Mouse (Mus musculus) embryonic facial prominence, embryonic 12.5 days (tissue): ENCODE results near the gene Ltbp4. TPM values are rescaled to one million over a fixed set of nuclear protein-coding genes. Genes with fewer than 3 reads are reported as not detected.

Source experiments
- ATAC-seq: fragments of 200-750 bp; cut with Nextera tagmentation; 2 replicates; pipeline ENCODE4 v1.8.0; 2017; ENCODE audit not compliant: insufficient number of reproducible peaks, insufficient read depth, low FRiP score, low TSS enrichment
- H3K27ac ChIP-seq: fragments of 300-500 bp; sonication (generic); 2 replicates; pipeline ENCODE4 v1.5.1; 2016; ENCODE audit warnings: mild to moderate bottlenecking
- H3K27me3 ChIP-seq: fragments of 300-500 bp; sonication (generic); 2 replicates; pipeline ENCODE4 v1.6.1; 2016; ENCODE audit warnings: mild to moderate bottlenecking, moderate library complexity
- H3K36me3 ChIP-seq: fragments of 300-500 bp; sonication (generic); 2 replicates; pipeline ENCODE4 v1.6.1; 2016; ENCODE audit warnings: mild to moderate bottlenecking
- H3K4me1 ChIP-seq: fragments of 300-500 bp; sonication (generic); 2 replicates; pipeline ENCODE4 v1.6.1; 2016
- H3K4me2 ChIP-seq: fragments of 300-500 bp; sonication (generic); replicated peaks from 2 replicates; pipeline ENCODE4 v1.6.1; 2016; ENCODE audit warnings: mild to moderate bottlenecking, moderate library complexity
- H3K4me3 ChIP-seq: fragments of 300-500 bp; sonication (generic); 2 replicates; pipeline ENCODE4 v1.5.1; 2016; ENCODE audit warnings: mild to moderate bottlenecking
- H3K9ac ChIP-seq: fragments of 300-500 bp; sonication (generic); 2 replicates; pipeline ENCODE4 v1.6.1; 2016; ENCODE audit warnings: mild to moderate bottlenecking, moderate library complexity
- H3K9me3 ChIP-seq: fragments of 300-500 bp; sonication (generic); 2 replicates; pipeline ENCODE4 v1.6.1; 2016; ENCODE audit warnings: mild to moderate bottlenecking, moderate library complexity
- WGBS: fragments of 180-500 bp; shearing (Covaris S2); methylation state at CpG from one replicate; pipeline ENCODE4 v1.1.7; 2016; 5-methylcytosine and 5-hydroxymethylcytosine counted together
- polyA plus RNA-seq: library from polyadenylated mRNA; unstranded; fragments of >200 nt; fragmentation: Nextera tagmentation; extraction: Ambion mirVana; gene quantifications from 2 replicates; pipeline ENCODE4 v1.2.1, GENCODE M21; 2016

Ltbp4 gene
- polyA plus RNA-seq, 1 experiment from 2014 or later, result 16.8 TPM

- WGBS, result 10% methylated on average over 11 of the region's 11 CpGs
- Histone ChIP-seq H3K4me2 (peak overlapping the region; percentile 36), H3K4me3 (peak overlapping the region; percentile 19; the same call in 1 of the 2 replicates)
Observed at GRCm38 (mm10) chr7:27367976-27368375, 30.5 kb upstream of the Ltbp4 start.

DNA sequence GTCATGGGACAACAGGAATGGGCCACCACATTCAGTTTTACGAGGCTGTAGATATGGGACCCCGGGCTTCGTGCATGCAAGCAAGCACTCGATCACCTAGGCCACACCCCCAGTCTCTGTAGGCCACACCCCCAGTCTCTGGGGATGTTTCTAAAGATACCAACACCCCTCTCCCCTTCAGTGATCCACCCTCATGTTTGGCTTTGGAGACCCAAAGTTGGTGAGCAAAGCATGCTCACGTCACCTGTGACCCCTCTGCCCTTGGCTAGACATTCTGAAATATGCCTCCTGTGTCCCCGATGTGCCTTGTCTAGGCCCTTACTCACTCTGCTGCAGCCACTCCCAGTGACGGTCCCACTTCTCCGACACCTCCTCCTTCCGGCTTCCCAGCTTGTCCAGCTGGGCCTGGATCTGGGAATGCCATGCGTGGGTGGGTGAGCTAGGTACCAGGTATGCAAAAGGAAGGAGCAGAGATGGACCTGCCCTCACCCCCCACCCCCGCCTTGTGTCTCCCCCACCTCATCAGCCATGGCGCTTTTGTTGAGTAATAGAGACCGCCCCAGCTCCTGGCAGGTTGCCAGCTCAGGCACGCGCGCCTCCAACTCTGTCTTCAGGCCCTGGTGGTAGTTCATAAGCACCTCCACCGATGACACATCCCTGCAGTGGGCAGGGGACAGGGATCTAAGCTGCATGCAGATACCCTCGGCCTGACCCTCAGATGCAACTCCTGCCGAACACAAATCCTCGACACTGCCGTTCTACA, 28.8 kb upstream of the Ltbp4 start:
- Histone ChIP-seq H3K4me2 (no peak overlapping the region), H3K9ac (no peak overlapping the region), H3K4me1 (peaks cover 7% of the 10 kb centered on the region; the same call in 1 of the 2 replicates), H3K36me3 (no peaks in the 10 kb centered on the region), H3K4me3 (no peak overlapping the region; the same call in 1 of the 2 replicates), H3K27me3 (peaks cover 89% of the 10 kb centered on the region), H3K9me3 (peaks cover 4% of the 10 kb centered on the region; the same call in 1 of the 2 replicates), H3K27ac (no peak overlapping the region)
- 44% methylated on average over 21 of the region's 21 CpGs for WGBS
- ATAC-seq, result no peak

More at GRCm38 (mm10) chr7:27367976-27368375, 30.5 kb upstream of the Ltbp4 start:
- Histone ChIP-seq H3K9ac (no peak overlapping the region), H3K27me3 (peaks cover 99% of the 10 kb centered on the region), H3K9me3 (peaks cover 4% of the 10 kb centered on the region; the same call in 1 of the 2 replicates), H3K27ac (no peak overlapping the region), H3K4me1 (peaks cover 7% of the 10 kb centered on the region; the same call in 1 of the 2 replicates), H3K36me3 (no peaks in the 10 kb centered on the region)
- no peak for ATAC-seq

DNA sequence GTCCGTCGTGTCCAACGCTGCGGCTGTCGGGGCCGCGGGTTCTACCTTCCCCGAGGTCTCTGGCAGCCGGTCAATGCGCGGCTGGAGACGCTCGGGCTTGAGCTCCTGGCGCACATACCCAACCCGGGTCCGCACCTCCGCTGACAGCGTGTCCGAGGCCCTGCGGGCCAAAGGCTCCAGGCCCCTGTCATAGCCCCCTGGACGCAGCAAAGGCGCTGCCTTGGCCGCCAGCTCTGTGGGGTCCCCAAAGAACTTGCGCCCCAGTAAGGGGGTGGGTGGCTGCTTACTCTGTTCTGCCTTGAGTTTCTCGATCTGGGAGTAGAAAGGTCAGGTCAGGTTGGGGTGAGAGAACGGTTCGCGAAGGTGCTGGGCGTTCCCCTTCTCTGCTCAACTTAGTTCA, 26.9 kb upstream of the Ltbp4 start:
- peak overlapping the region; percentile 9; the same call in 1 of the 2 replicates for H3K4me3 ChIP-seq
- WGBS, result 2% methylated on average over 29 of the region's 29 CpGs
- no peak overlapping the region for H3K9ac ChIP-seq

GRCm38 (mm10) chr7:27361283-27361946, 23.9 kb upstream of the Ltbp4 start:
- WGBS, result under 1% methylated on average over 52 of the region's 52 CpGs
- peak overlapping the region; percentile 52 for H3K4me3 ChIP-seq
- H3K27ac ChIP-seq, result no peak overlapping the region
- H3K9me3 ChIP-seq, result no peaks in the 10 kb centered on the region
- ATAC-seq, result peak; percentile 92
- H3K27me3 ChIP-seq, result peaks cover 58% of the 10 kb centered on the region
- peak overlapping the region; percentile 55 for H3K9ac ChIP-seq
- no peaks in the 10 kb centered on the region; the same call in 1 of the 2 replicates for H3K4me1 ChIP-seq
- H3K4me2 ChIP-seq, result peak overlapping the region; percentile 82
- H3K36me3 ChIP-seq, result no peaks in the 10 kb centered on the region

More for the DNA sequence above, 26.9 kb upstream of the Ltbp4 start:
- H3K27ac ChIP-seq, result no peak overlapping the region
- no peaks in the 10 kb centered on the region for H3K36me3 ChIP-seq
- H3K27me3 ChIP-seq, result peaks cover 70% of the 10 kb centered on the region
- H3K4me2 ChIP-seq, result 0 out of 2 replicates have a peak overlapping the region, but pooled peaks have one; percentile 9
- H3K4me1 ChIP-seq, result peaks cover 7% of the 10 kb centered on the region
- ATAC-seq, result no peak
- no peaks in the 10 kb centered on the region for H3K9me3 ChIP-seq

DNA sequence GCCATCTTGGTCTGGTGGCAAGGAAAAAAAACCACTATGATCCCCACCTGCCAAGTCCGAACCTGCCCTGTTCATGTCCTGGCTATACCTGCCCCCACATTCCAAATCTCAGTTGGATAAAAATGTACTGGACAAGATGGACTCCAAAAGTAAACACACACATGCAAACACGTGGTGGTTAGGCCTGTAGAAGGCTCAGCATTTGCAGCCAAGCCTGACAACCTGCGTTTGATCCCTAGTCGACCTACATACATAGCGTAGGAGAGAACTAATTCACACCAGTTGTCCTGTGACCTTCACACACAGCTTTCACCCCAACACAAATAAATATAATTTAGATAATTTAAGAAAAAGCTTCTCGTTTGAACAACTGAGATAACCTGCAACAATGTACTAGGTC, 23.3 kb upstream of the Ltbp4 start:
- Histone ChIP-seq H3K9ac (no peak overlapping the region), H3K4me3 (0 out of 2 replicates have a peak overlapping the region, but pooled peaks have one; percentile 52), H3K4me2 (peak overlapping the region; percentile 82), H3K27ac (no peak overlapping the region), H3K4me1 (no peaks in the 10 kb centered on the region; the same call in 1 of the 2 replicates), H3K9me3 (no peaks in the 10 kb centered on the region), H3K27me3 (peaks cover 52% of the 10 kb centered on the region), H3K36me3 (no peaks in the 10 kb centered on the region)
- 48% methylated on average over 6 of the region's 6 CpGs for WGBS
- no peak for ATAC-seq

DNA sequence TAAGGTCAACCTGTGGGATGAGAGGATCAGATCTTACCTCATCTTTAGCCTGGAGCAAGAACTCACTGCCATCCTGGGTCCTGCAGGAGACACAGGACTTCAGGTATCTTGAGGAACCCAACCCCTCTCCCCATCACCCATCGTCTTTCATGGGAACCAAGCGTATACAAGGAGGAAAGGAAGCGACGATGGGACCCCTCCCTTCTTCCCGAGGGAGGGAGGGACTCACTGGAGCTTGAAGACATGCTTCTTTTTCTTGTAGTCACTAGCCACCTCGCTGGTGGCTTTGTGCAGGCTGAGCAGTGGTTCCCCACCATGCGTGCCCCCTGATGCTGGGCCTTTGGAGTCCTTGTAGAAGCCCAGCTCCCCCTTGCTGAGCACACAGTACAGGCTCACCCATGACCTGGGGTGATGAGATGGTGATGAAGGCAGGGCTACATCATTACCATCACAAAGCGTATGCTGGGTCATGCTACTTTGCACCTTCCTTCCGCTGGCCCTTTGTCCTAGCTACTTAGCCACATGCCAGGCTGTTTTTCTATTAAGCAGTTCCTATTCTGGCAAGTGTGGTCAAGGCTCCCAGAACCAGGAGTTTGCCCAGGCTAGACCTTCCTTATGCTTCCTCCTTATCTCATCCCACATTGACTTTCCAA, 22.3 kb upstream of the Ltbp4 start:
- Histone ChIP-seq H3K9ac (no peak overlapping the region), H3K4me3 (no peak overlapping the region), H3K27ac (no peak overlapping the region), H3K36me3 (no peaks in the 10 kb centered on the region), H3K9me3 (no peaks in the 10 kb centered on the region), H3K4me1 (peaks cover under 1% of the 10 kb centered on the region), H3K27me3 (peaks cover 42% of the 10 kb centered on the region), H3K4me2 (no peak overlapping the region)
- WGBS, result 83% methylated on average over 9 of the region's 9 CpGs
- no peak for ATAC-seq

DNA sequence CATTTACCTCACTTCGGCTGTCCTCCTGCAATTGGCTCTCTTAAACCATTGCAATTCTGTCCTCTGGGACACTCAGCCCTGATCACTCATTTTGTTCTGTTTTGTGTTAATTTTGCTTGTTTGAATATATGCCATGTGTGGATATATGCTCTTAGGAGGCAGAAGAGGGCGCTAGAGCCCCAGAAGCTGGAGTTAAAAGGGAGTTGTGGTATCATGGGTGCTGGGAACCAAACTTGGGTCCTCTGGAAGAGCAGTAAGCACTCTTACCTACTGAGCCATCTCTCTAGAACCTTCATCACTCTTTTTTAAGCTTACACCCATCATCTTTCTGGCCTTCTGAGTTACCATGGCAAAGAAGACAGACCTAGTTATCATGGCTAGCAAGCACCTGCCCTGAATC, 21.7 kb upstream of the Ltbp4 start:
- Histone ChIP-seq H3K4me3 (no peak overlapping the region), H3K36me3 (no peaks in the 10 kb centered on the region), H3K27me3 (peaks cover 36% of the 10 kb centered on the region)

GRCm38 (mm10) chr7:27357595-27357978, 20.1 kb upstream of the Ltbp4 start:
- H3K4me2 ChIP-seq, result peak overlapping the region; percentile 71; the same call in 1 of the 2 replicates

More for the DNA sequence above, 21.7 kb upstream of the Ltbp4 start:
- Histone ChIP-seq H3K4me1 (peaks cover 8% of the 10 kb centered on the region), H3K4me2 (no peak overlapping the region), H3K9ac (no peak overlapping the region), H3K27ac (no peak overlapping the region), H3K9me3 (no peaks in the 10 kb centered on the region)
- no peak for ATAC-seq
- 59% methylated on average over 2 of the region's 2 CpGs for WGBS

DNA sequence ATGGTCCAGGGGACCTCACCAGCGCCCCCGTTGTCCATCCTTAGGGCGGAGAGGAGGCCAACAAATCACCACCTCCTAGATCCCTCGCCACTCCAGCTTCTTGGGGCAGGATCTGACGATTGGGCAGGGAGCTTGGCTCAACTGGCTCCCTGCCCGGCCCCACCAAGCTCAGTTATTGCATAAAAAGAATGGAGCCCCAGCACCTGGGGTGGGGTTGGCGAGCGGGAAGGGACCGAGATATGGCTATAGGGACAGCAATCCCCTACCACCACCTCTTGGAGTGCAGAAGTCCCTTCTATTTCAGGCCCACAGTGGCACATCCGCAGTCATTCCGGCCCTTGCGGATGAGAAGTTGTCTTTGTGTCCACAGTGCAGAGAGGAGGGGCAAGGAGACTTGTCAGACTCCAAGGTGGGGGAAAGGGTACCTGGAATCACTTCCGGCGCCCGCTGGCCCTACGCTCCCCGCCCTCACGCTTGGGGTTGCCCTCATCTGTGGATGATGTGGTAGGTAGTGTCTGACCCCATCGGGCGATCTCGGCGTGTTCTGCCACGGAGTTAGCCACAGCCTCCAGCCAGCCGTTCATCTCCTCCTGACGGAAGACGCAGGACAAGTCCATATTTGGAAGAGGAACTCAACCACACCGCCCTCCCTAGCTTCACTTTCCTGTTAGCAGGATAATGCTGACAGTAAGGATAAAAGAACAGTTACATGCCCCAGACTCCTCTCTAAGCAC, 19.5 kb upstream of the Ltbp4 start, which contains the start of gene Gm20479:
Gene Gm20479, minus strand, starts transcription at position 559 of the 734 bp plus-strand sequence.
- H3K9ac ChIP-seq, result peak within 1 kb of the TSS; percentile 29; the same call in 1 of the 2 replicates
- H3K4me1 ChIP-seq, result peaks cover 9% of the 10 kb centered on the region
- WGBS, result 5% methylated on average over 27 of the region's 27 CpGs
- H3K36me3 ChIP-seq, result peaks cover 9% of the 10 kb centered on the region
- H3K9me3 ChIP-seq, result no peaks in the 10 kb centered on the region
- peaks cover 18% of the 10 kb centered on the region for H3K27me3 ChIP-seq
- ATAC-seq, result no peak
- peak within 1 kb of the TSS; percentile 71 for H3K4me2 ChIP-seq
- H3K4me3 ChIP-seq, result peak within 1 kb of the TSS; percentile 67
- no peak within 1 kb of the TSS for H3K27ac ChIP-seq

More at GRCm38 (mm10) chr7:27357595-27357978, 20.1 kb upstream of the Ltbp4 start:
- no peak overlapping the region for H3K27ac ChIP-seq
- H3K9me3 ChIP-seq, result no peaks in the 10 kb centered on the region
- ATAC-seq, result no peak
- H3K9ac ChIP-seq, result 0 out of 2 replicates have a peak overlapping the region, but pooled peaks have one; percentile 29
- H3K36me3 ChIP-seq, result peaks cover 4% of the 10 kb centered on the region
- H3K27me3 ChIP-seq, result peaks cover 22% of the 10 kb centered on the region
- peaks cover 9% of the 10 kb centered on the region for H3K4me1 ChIP-seq
- H3K4me3 ChIP-seq, result peak overlapping the region; percentile 67; the same call in 1 of the 2 replicates
- 17% methylated on average over 3 of the region's 3 CpGs for WGBS

- no peak overlapping the region for H3K9ac ChIP-seq
- no peaks in the 10 kb centered on the region for H3K9me3 ChIP-seq
- no peak overlapping the region for H3K27ac ChIP-seq
- H3K4me3 ChIP-seq, result peak overlapping the region; percentile 67
- 1% methylated on average over 15 of the region's 16 CpGs for WGBS
- H3K4me1 ChIP-seq, result peaks cover 9% of the 10 kb centered on the region
- H3K4me2 ChIP-seq, result peak overlapping the region; percentile 71
- H3K36me3 ChIP-seq, result peaks cover 15% of the 10 kb centered on the region
- peaks cover 18% of the 10 kb centered on the region for H3K27me3 ChIP-seq
- peak; percentile 11; the same call in 1 of the 2 replicates for ATAC-seq
Observed at GRCm38 (mm10) chr7:27356248-27356647, 18.8 kb upstream of the Ltbp4 start.
